Mouse (Mus musculus) hindbrain, embryonic 10.5 days (tissue): ENCODE measurements around the gene Slc22a14. TPM values are rescaled to one million over a fixed set of nuclear protein-coding genes. Genes with fewer than 3 reads are reported as not detected.
"Not testable (repeated sequence)": the region's sequence is repeated elsewhere in the genome, so short reads cannot be mapped to it uniquely, and the experiment has no call there.

Experiments used
- DNase-seq: peaks from one replicate; pipeline ENCODE4 v3.0.0-alpha.2; 2017; ENCODE audit warnings: low spot score
- H3K27ac ChIP-seq: fragments of 300-500 bp; sonication (generic); 2 replicates; pipeline ENCODE4 v1.5.1; 2016; ENCODE audit warnings: mild to moderate bottlenecking, moderate library complexity
- H3K27me3 ChIP-seq: fragments of 300-500 bp; sonication (generic); 2 replicates; pipeline ENCODE4 v1.6.1; 2016; ENCODE audit warnings: mild to moderate bottlenecking; ENCODE audit not compliant: poor library complexity, insufficient read depth, severe bottlenecking
- H3K36me3 ChIP-seq: fragments of 300-500 bp; sonication (generic); 2 replicates; pipeline ENCODE4 v1.6.1; 2016; ENCODE audit warnings: mild to moderate bottlenecking, moderate library complexity
- H3K4me1 ChIP-seq: fragments of 300-500 bp; sonication (generic); replicated peaks from 2 replicates; pipeline ENCODE4 v1.6.1; 2016; ENCODE audit warnings: mild to moderate bottlenecking
- H3K4me3 ChIP-seq: fragments of 300-500 bp; sonication (generic); 2 replicates; pipeline ENCODE4 v1.5.1; 2016; ENCODE audit warnings: mild to moderate bottlenecking, moderate library complexity
- H3K9me3 ChIP-seq: fragments of 300-500 bp; sonication (generic); 2 replicates; pipeline ENCODE4 v1.6.1; 2016; ENCODE audit warnings: mild to moderate bottlenecking, moderate library complexity
- WGBS: fragments of 180-500 bp; shearing (Covaris S2); methylation state at CpG from one replicate; pipeline ENCODE4 v1.1.7; 2016; 5-methylcytosine and 5-hydroxymethylcytosine counted together
- polyA plus RNA-seq: library from polyadenylated mRNA; unstranded; fragments of >200 nt; fragmentation: Nextera tagmentation; extraction: Ambion mirVana; gene quantifications from 2 replicates; pipeline ENCODE4 v1.2.1, GENCODE M21; 2016

The Slc22a14 gene
- polyA plus RNA-seq, 1 experiment from 2014 or later: 0.10 TPM

GRCm38 (mm10) chr9:119382603-119383002 lies 17.2 kb upstream of the Slc22a14 start:
- WGBS: 65% methylated on average over 6 of the region's 6 CpGs
- Histone ChIP-seq H3K27me3 (no peaks in the 10 kb centered on the region), H3K9me3 (no peaks in the 10 kb centered on the region), H3K36me3 (peaks cover 50% of the 10 kb centered on the region), H3K4me3 (no peak overlapping the region), H3K27ac (no peak overlapping the region), H3K4me1 (peaks cover 4% of the 10 kb centered on the region)
- DNase-seq: no peak

DNA sequence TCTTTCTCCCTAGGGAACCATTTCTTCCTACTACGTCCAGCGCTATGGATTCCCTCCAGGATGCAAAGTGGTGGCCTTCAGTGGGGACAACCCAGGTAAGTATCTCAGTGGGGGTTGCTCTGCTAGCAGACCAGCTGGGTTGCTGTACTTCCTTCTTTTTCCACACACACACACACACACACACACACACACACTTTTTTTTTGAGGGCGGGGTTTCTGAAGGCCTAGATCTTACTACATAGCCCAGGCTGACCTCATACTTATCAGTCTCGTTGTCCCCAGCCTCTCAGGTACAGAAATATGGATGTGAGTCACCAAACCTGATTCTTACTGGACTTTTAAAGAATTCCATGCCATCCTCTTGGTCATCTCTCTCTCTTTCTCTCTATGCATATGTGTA lies 12.9 kb upstream of the Slc22a14 start:
- H3K27me3 ChIP-seq: no peaks in the 10 kb centered on the region
- no peak overlapping the region for H3K27ac ChIP-seq
- H3K4me1 ChIP-seq: peaks cover 7% of the 10 kb centered on the region
- no peak for DNase-seq
- no peaks in the 10 kb centered on the region for H3K9me3 ChIP-seq
- no peak overlapping the region for H3K4me3 ChIP-seq
- H3K36me3 ChIP-seq: peaks cover 33% of the 10 kb centered on the region
- 91% methylated on average over 4 of the region's 4 CpGs for WGBS

DNA sequence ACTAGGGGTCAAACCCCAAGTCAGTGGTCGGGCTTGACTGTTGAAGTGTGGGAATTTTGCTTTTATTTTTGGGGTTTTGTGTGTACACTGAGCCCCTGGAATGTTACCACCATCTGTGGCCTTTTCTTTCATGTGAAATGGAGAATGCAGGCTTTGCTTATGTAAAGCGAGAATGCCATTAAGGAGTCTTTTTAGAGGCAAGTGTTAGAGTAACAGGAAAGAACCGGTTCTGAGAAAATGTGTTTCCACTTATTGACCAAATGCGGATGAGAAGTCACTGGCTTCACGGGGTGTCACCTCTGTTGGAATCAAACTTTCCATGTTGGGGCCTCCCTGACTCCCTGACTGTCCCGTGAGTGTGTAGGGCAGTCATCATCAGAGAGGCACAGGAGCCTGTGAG lies 10.2 kb upstream of the Slc22a14 start:
- no peaks in the 10 kb centered on the region for H3K27me3 ChIP-seq
- peaks cover 3% of the 10 kb centered on the region; the same call in 1 of the 2 replicates for H3K4me1 ChIP-seq
- peaks cover 22% of the 10 kb centered on the region for H3K36me3 ChIP-seq
- WGBS: 52% methylated on average over 6 of the region's 6 CpGs
- H3K4me3 ChIP-seq: no peak overlapping the region
- H3K9me3 ChIP-seq: no peaks in the 10 kb centered on the region
- no peak for DNase-seq
- H3K27ac ChIP-seq: no peak overlapping the region

GRCm38 (mm10) chr9:119375008-119375407 lies 9.7 kb upstream of the Slc22a14 start:
- no peaks in the 10 kb centered on the region for H3K9me3 ChIP-seq
- DNase-seq: no peak
- no peak overlapping the region for H3K4me3 ChIP-seq
- peaks cover 3% of the 10 kb centered on the region; the same call in 1 of the 2 replicates for H3K4me1 ChIP-seq
- peaks cover 19% of the 10 kb centered on the region for H3K36me3 ChIP-seq
- H3K27ac ChIP-seq: no peak overlapping the region
- WGBS: 68% methylated on average over 3 of the region's 3 CpGs
- no peaks in the 10 kb centered on the region for H3K27me3 ChIP-seq

DNA sequence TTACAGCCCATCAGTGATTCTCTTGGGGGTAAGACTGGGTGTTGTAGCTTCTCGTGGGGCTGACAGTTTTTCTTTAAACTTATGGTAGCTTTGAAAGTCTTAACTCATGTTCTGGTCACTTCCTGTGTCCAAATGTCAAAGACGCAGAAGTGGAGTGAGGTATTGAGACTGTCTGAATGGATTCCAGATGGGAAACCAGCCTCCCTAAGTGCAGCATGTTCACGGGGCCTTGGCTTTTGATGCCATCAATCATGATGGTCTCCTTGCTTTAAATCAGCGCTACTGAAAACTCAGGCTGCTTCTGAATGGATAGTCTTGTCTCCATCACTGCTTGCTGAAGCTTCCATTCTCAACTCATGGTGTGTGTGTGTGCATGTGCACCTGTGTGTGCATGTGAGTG lies 5.9 kb upstream of the Slc22a14 start:
- Histone ChIP-seq H3K4me3 (no peak overlapping the region), H3K27ac (no peak overlapping the region), H3K27me3 (no peaks in the 10 kb centered on the region), H3K36me3 (peaks cover 15% of the 10 kb centered on the region), H3K9me3 (no peaks in the 10 kb centered on the region), H3K4me1 (peaks cover 3% of the 10 kb centered on the region; the same call in 1 of the 2 replicates)
- no peak for DNase-seq
- WGBS: 83% methylated on average over 4 of the region's 4 CpGs

DNA sequence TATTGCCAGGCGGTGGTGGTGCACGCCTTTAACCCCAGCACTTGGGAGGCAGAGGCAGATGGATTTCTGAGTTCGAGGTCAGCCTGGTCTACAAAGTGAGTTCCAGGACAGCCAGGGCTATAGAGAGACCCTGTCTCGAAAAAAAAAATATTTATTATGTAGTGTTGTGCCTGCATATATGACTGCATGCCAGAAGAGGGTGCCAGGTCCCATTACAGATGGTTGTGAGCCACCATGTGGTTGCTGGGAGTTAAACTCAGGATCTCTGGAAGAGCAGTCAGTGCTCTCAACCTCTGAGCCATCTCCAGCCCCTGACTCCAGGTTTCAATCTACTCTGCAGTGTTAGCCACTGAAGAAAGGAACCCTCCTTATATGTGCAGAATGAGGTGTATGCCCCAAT lies 5.4 kb upstream of the Slc22a14 start:
- H3K36me3 ChIP-seq: peaks cover 15% of the 10 kb centered on the region
- DNase-seq, H3K4me3 ChIP-seq, H3K27me3 ChIP-seq, H3K27ac ChIP-seq, H3K4me1 ChIP-seq, H3K9me3 ChIP-seq: not testable (repeated sequence)
- WGBS: 90% methylated on average over 4 of the region's 4 CpGs

GRCm38 (mm10) chr9:119368367-119368766 lies 3.0 kb upstream of the Slc22a14 start:
- Histone ChIP-seq H3K4me3 (no peak overlapping the region), H3K4me1 (no peaks in the 10 kb centered on the region), H3K36me3 (peaks cover 18% of the 10 kb centered on the region), H3K27ac (no peak overlapping the region), H3K27me3 (no peaks in the 10 kb centered on the region), H3K9me3 (no peaks in the 10 kb centered on the region)
- DNase-seq: no peak
- WGBS: 93% methylated on average over 3 of the region's 3 CpGs

DNA sequence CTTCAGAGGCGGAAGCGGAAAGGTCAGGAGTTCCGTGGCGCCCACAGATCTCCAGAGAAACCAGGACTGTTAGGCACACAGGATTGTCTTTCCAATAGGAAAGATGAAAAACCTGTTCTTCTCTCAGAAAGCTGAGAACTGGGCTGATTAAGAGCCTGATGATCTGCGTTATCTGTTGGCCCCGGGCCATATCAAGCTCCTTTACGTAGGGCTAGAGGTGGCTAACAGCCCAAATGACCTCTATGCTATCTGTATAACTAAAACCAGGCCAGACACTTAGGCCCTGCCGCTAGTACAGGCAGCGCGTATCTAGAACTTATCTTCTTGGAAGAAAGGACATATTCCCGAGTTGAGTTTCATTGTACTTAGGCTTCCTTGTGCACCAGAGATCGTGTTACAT lies 2.1 kb downstream of the Slc22a14 start:
- Histone ChIP-seq H3K27ac (no peak overlapping the region), H3K27me3 (no peaks in the 10 kb centered on the region), H3K9me3 (no peaks in the 10 kb centered on the region), H3K4me3 (no peak overlapping the region), H3K36me3 (peaks cover 18% of the 10 kb centered on the region), H3K4me1 (0 out of 2 replicates have a peak, but pooled peaks cover 3% of the 10 kb centered on the region)
- WGBS: 93% methylated on average over 12 of the region's 12 CpGs
- no peak for DNase-seq

DNA sequence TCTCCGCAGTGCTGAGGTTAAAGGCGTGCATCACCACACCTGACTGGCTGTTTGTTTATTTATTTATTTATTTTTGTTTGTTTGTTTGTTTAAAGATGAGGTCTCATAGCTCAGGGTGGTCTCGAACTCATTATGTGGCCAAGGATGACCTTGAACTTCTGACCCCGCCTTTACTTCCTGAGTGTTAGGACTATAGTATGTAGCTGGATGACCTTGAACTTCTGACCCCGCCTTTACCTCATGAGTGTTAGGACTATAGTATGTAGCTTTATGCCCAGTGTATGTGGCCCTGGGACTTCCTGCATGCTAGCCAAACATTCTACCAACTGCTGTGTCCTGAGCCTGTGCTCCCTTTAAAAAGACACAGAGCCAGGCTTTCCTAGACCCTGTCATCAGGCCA lies 3.9 kb downstream of the Slc22a14 start:
- Histone ChIP-seq H3K4me1 (peaks cover 13% of the 10 kb centered on the region), H3K27me3 (peaks cover 4% of the 10 kb centered on the region; the same call in 1 of the 2 replicates), H3K36me3 (0 out of 2 replicates have a peak, but pooled peaks cover 9% of the 10 kb centered on the region), H3K27ac (no peak overlapping the region), H3K4me3 (no peak overlapping the region), H3K9me3 (no peaks in the 10 kb centered on the region)
- no peak for DNase-seq
- WGBS: 91% methylated on average over 5 of the region's 5 CpGs

GRCm38 (mm10) chr9:119358058-119358429 lies 7.3 kb downstream of the Slc22a14 start:
- Histone ChIP-seq H3K36me3 (0 out of 2 replicates have a peak, but pooled peaks cover 6% of the 10 kb centered on the region), H3K27ac (peak overlapping the region; percentile 88), H3K4me3 (peak overlapping the region; percentile 77), H3K27me3 (peaks cover 4% of the 10 kb centered on the region; the same call in 1 of the 2 replicates), H3K9me3 (no peaks in the 10 kb centered on the region), H3K4me1 (peaks cover 13% of the 10 kb centered on the region)
- no peak for DNase-seq
- 48% methylated on average over 9 of the region's 9 CpGs for WGBS

GRCm38 (mm10) chr9:119357331-119358057 lies 7.9 kb downstream of the Slc22a14 start, which contains the start of gene Xylb:
Gene Xylb, plus strand, starts transcription at chr9:119357381.
- H3K4me3 ChIP-seq: peak within 1 kb of the TSS; percentile 77
- peaks cover 4% of the 10 kb centered on the region; the same call in 1 of the 2 replicates for H3K27me3 ChIP-seq
- WGBS: 4% methylated on average over 65 of the region's 65 CpGs
- peak; percentile 89 for DNase-seq
- H3K36me3 ChIP-seq: 0 out of 2 replicates have a peak, but pooled peaks cover 3% of the 10 kb centered on the region
- H3K27ac ChIP-seq: peak within 1 kb of the TSS; percentile 88
- peaks cover 13% of the 10 kb centered on the region for H3K4me1 ChIP-seq
- no peaks in the 10 kb centered on the region for H3K9me3 ChIP-seq

- peaks cover 4% of the 10 kb centered on the region; the same call in 1 of the 2 replicates for H3K27me3 ChIP-seq
- H3K27ac ChIP-seq: no peak overlapping the region
- peaks cover 9% of the 10 kb centered on the region for H3K36me3 ChIP-seq
- WGBS: 79% methylated on average over 6 of the region's 6 CpGs
- DNase-seq: no peak
- H3K4me3 ChIP-seq: no peak overlapping the region
- peaks cover 13% of the 10 kb centered on the region for H3K4me1 ChIP-seq
- no peaks in the 10 kb centered on the region for H3K9me3 ChIP-seq
Measured at GRCm38 (mm10) chr9:119355943-119356342, 9.4 kb downstream of the Slc22a14 start.

GRCm38 (mm10) chr9:119353926-119354325 lies 11.4 kb downstream of the Slc22a14 start:
- Histone ChIP-seq H3K9me3 (no peaks in the 10 kb centered on the region), H3K27me3 (peaks cover 4% of the 10 kb centered on the region; the same call in 1 of the 2 replicates), H3K27ac (no peak overlapping the region), H3K4me3 (no peak overlapping the region), H3K4me1 (peaks cover 13% of the 10 kb centered on the region), H3K36me3 (peaks cover 25% of the 10 kb centered on the region)
- 78% methylated on average over 6 of the region's 6 CpGs for WGBS
- DNase-seq: no peak
